Mouse (Mus musculus): ENCODE measurements around the gene Glt1d1.

DNA sequence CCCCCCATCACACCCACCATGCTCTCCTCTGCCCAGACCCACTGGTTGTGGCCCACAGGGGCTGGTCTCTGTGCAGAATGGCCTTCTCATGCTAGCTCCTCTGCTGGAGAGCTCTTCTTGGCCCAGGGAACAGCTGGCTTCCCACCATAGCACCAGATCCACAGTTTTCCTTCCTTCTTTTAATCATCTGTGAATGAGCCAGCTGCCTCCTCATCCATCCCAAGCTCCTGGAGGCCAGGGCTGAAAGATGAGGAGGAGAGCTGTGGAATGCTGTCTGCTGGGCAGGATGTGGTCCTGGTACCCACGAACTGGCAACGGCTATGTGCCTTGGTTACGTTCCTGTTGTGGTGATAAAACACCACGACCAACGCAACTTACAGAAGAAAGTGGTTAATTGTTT is 67.6 kb downstream of the Glt1d1 start:
- TF ChIP-seq CTCF (IDR thresholded peaks at IDR 0.05; ENCODE audit: low read depth) (no peak), EP300 (optimal IDR thresholded peaks at IDR 0.05) (no peak)
